Mouse (Mus musculus) left cerebral cortex, postnatal 14 days (tissue): ENCODE results near the gene Scn4a. TPM values are rescaled to one million over a fixed set of nuclear protein-coding genes. Genes with fewer than 3 reads are reported as not detected.

Experiments used
- DNase-seq, 2 experiments: peaks; one replicate each; pipeline ENCODE4 v3.0.0; 2021 to 2022; ENCODE audit warnings: low spot score in 2 of 2, mixed read lengths in 1 of 2
- intact Hi-C: fragments of 180-260 bp; cut with DNase I; formaldehyde crosslinking; loops from one replicate; pipeline ENCODE4 v1.15.1; 2025
- total RNA-seq, 2 experiments: library from RNA; stranded (reverse); gene quantifications; 2 replicates each; pipeline ENCODE4 v1.2.3; 2021

Gene Scn4a
- total RNA-seq, 2 experiments from 2014 or later = 0.06 TPM; not detected in 1

DNA sequence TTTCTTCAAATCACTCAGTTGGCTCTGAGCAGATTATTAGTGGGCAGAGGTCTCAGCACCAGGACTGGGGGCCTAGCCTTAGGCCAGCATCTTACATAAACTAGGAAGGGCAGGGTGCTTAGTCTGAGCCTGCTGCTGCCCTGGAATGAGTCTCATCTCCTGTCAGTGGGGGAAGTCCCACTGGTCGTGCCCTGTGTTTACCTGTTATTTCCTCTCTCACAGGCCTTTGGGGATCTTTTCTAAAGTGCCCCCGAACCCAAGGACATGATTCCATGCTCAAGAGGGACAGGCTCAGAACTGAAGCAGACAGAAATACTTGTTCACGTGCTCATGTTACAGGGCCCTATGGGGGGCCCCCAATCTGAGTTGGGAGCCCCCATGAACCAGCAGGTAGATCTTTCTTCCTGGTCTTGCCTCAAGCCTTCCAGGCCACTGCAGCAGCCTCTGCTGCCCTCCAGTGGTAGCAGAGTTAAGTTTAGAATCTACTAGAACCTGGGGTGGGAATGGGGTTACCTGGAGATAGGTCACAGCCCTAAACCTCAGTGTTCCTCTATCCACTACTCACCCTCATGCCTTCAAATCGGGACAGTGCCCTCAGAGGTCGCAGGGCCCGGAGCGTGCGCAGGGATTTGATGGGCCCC is 27.4 kb downstream of the Scn4a start:
- DNase-seq = peak; percentile 67 to 78
- intact Hi-C loops = loop anchor here (2.0 to 5.0 kb wide), 2 partner anchors 42 to 69 kb away; partner anchors contain the start of genes Ftsj3, Prr29 and Psmc5

DNA sequence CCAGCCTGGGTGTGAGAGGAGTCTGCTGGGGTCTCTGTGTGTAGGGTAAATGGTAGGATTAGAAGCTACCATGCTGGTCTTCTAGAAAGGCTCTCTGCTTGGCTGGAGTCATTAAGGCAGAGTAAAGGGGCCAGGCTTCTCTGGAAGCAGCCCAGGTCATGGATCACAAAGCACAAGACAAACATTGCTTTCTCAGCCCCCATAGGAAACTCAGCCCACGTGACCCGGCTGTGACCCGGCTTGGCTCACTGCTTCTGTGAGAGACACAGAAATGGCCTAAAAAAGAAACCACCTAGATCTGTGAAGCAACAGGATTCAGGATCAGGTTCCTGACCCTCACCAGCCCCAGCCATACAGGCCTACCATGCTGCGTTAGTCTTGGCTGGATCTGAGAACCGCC is 28.2 kb downstream of the Scn4a start:
- no peak for DNase-seq
- intact Hi-C loops = loop anchor here (2.0 to 5.0 kb wide), 2 partner anchors 42 to 68 kb away; partner anchors contain the start of genes Ftsj3, Prr29 and Psmc5

DNA sequence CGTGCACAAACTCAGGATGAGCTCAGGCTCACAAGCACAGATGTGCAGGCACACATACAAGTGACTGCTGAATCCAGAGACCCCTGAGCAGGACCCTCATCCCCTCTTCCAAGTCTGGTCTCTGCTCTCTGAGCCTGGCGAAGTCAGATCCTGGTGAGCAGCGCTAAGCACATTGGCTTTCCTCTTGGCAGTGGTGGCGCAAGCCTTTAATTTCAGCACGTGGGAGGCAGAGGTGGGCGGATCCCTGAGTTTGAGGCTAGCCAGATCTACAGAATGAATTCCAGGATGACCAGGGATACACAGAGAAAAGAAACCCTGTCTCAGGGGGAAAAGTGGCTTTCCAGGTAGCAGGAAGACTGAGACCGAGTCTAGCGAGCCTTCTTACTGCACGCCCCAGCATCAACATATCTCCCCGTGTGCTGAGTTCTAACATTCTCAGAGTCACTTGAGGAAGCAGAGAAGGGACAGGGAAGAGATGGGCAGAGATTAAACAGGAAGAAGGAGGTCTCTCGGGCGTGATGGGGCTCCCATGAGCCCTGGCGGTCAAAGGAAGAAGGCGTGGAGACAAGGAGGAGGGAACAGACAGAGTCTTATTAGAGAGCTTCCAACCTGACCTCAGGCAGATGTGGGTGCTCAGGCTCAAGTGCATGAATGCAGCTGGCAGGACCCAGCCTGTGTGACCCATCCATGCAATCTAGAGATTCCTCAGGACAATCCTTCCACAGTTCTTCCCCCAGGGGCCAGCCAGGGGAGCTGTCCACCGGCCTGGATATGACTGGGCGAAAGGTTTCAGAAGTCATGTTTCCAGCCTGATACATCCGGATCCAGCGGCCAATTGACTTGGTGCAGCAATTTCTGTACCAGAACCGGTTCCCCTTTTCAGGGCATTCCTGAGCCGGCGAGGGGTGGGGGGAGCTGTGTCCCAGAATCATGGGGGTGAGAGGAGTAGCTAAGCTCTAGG is 34.4 kb downstream of the Scn4a start:
- intact Hi-C loops = no loop called here
- peak in 1 of 2 experiments; percentile 33 for DNase-seq

DNA sequence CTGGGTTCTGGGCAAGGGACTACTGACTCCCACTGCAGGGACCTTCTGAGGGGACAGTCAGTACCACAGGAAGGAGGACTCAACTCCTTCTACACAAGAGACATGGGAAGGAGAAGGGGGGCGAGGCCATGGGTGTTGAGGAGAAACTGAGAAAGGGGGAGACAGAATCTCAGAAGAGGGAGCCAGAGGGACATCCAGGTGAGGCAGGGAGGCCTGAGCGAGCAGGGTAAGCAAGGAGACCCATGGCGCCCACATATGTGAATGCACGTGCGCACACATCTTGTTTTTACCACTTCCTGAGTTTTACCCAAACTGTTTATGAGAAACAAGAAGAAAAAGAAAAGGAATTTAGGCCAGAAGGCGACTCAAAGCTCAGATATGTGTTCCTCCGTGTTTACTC is 35.3 kb downstream of the Scn4a start:
- intact Hi-C loops = no loop called here
- DNase-seq = no peak

DNA sequence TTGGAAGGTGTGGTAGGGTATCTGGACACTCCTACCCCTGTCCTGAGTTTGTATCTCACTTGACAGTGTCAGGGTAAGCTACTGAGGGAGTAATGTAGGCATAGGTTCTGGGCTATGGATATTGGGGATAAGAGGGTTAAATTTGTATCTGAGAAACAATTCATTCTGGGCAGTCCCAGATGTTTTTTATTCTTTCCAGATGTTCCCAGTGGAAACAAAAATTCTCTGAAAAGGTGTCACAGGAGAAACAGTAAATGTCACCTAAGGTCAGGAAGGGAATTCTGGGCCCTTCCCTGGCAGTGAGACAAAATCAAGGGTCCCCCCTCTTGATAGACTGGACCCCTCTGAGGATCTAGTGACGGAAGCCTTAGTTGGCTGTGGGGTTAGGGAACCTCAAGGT is 36.7 kb downstream of the Scn4a start:
- no peak for DNase-seq
- intact Hi-C loops = no loop called here

DNA sequence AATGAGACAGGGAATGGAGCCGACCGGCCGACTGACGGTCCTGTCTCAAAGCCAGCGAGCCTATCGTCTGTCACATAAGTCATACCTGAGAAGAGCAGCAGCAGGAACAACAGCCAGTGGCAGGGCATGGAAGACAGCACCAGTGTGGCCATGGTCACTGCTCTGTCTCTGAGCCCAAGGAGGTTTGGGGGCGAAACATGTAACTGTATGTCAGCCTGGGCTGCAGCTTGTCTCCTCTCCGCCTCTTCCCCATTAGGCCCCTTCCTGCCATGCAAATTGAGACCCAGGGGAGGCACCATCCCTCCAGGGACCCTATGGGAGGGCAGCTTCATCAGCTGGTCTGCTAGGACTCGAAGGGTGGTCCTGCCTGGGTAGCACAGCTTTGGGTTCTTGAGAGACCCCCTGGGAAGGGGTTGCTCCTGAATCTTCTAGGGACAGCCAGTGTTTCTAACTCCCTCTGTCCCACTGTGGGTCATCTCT is 38.7 kb downstream of the Scn4a start, which contains the start of gene Cd79b:
Cd79b (minus strand) TSS at position 430 of the 480 bp plus-strand sequence.
- intact Hi-C loops = no loop called here
- no peak for DNase-seq

DNA sequence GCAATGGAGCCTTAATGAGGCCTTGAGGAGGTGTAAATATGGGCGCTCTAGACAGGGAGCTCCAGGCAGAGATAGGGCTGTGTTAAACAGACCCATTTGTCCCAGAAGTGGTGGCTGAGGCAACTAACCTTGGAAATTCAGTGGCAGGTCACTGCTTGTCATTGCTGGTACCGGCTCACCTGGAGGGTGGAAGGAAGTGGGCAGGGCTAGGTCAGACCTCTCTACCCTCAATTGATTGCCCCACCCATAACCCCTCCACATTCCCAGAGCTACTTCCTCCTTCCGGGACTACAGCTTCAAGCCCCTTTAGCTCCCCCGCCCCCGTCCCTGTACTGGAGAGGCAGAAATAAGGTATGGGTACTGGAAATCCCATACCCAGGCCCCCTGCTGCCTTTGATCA is 39.6 kb downstream of the Scn4a start:
- intact Hi-C loops = no loop called here

DNA sequence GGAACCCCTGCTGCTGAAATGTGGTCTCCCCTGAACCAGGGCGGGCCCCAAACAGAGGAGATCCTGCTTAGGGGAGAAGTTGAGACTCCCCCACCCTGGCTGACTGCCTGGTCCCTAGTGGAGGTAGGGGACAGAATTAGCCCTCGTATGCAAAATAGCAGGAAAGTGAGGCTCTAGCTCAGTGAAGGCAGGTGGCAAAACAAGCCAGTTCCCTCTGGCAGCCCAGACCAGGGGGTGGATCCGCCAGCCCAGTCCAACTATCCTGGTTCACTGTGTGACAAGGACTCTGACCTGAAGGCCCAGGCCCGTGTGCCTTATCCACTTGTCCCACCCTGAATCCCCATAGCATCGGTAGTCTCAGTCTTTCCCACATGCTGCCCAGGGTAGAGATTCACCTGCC is 43.0 kb downstream of the Scn4a start:
- DNase-seq = no peak
- intact Hi-C loops = no loop called here

More for the DNA sequence above, 39.6 kb downstream of the Scn4a start:
- no peak for DNase-seq

DNA sequence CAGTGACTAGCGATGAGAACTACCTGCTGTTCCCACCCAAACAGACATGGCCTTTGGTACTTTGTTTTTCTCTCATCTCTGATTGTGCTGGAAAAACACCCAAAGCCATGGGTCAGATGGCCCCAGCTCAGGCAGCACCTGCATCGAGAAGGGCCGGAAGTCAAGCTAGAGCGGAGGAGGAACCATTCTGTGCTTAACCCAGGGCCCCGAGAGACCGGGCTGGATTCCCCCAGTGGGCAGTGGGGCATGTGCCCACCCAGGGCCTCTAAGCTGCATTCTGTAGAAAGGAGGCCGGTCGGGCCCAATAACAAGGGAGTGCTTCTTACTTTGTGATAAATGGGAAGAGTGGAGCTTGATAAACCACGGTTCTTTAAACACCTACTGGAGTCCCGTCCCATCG is 44.9 kb downstream of the Scn4a start:
- no peak for DNase-seq
- intact Hi-C loops = no loop called here

DNA sequence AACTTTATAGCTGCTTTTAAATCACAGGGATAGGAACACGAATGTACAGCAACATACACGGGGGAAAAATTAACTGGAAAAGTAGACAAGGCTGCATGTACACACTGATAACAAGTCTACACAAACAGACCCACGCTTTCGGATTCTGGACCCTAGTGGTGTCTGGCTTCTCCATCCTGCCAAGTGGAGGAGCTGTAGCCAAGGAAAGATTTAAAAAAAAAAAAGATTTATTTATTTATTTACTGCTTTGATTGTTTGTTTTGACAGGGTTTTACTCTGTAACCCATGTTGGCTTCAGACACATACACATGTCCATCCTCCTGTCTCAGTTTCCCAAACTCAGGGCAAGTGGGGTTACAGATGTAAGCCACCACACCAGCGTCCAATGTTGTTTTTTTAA is 45.7 kb downstream of the Scn4a start:
- intact Hi-C loops = no loop called here

DNA sequence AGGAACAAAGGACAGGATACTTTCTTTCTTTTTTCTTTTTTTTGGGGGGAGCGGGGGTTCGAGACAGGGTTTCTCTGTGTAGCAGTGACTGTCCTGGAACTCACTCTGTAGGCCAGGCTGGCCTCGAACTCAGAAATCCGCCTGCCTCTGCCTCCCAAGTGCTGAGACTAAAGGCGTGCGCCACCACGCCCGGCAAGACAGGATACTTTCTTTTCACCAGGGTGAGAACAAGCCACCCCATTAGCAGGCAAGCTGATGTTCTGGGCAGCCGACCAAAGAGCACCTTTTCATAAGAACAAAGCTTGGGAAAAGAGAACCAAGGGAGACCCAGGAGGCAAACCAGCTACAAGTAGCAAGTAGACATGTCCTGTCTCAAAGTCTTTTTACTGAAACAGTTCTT is 46.3 kb downstream of the Scn4a start:
- intact Hi-C loops = no loop called here
- DNase-seq = no peak

More for the DNA sequence above, 45.7 kb downstream of the Scn4a start:
- DNase-seq = no peak

DNA sequence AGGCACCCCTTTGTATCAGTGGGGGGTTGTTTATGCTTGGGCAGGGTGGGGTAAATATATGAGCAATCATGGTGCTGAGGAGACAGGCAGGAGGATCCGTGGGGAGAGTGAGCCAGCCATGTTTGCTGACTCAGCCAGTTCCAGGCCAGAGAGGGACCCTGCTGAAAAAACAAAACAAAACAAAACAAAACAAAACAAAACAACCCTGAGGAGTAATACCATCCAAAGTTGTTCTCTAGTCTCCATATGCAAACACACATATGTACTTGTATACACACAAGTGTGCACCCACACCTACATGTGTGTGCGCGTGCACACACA is 47.1 kb downstream of the Scn4a start:
- intact Hi-C loops = no loop called here

DNA sequence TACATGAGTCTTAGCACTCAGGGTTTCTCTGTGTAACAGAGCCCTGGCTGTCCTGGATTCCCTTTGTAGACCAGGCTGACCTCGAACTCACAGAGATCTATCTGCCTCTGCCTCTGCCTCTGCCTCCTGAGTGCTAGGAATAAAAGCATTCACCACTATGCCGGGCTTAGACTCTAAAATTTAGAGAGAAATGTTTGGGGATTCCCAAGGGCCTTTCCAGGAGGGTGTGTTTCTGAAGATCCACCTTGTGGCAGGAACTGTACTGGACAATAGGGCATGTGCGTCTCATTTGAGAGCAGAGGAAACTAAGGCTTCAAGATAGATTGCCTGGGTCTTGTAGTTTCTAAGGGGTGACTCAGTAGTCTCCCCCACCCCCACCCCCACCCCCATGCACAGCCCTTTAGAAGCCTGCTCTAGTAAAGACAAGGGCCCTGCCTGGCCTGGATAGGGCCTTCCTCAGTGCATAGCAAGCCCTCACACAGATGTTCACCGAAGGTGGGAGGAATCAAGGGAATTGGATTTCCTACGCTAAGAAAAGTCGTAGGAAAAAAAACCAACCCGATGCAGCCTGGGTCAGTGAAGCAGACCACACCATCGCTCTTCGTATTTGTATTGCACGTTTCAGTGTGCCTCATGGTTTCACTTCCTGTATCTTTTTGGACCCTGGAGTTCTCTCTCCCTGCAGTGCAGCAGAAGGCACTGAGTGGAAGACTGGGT is 47.6 kb downstream of the Scn4a start:
- intact Hi-C loops = no loop called here
- DNase-seq = no peak

More for the DNA sequence above, 47.1 kb downstream of the Scn4a start:
- DNase-seq = no peak

DNA sequence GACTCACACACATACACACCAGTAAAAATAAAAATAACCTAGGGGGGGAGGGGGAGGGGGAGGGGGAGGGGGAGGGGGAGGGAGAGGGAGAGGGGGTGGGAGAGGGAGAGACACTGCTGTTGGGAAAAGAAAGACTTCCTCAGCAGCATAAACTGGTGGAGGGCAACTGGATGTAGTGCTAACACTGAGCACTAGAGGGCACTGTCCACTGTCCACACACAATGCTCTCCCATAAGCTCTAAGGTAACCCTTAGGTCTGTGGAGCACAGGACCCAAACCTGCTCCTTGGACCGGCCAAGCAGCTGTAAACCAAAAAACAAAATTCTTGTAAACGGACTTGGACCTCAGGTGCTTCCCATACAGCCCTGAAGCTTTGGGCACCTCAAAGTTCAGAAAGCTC is 50.5 kb downstream of the Scn4a start:
- DNase-seq = peak; percentile 31 to 47
- intact Hi-C loops = no loop called here

DNA sequence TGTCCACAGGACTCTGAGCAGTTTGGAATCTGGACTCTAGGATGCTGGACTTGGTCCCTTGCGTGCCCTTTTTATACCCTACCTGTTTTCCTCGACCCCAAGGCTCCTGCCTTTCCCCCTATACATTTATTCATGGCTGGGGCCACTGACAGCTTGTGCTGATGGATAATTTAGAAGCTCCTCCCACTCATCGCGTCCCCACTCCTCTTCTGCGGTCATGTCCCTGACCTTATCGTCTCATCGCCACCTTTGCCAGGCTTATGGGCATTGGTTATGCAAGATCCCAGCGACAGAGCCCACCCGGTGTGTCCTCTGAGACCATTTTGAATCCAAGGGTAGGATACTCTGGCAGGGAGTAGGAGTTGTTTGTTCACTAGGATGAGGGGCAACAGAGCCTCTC is 51.3 kb downstream of the Scn4a start, which contains the start of gene Gh:
Gh (minus strand) TSS at position 101 of the 400 bp plus-strand sequence.
- intact Hi-C loops = no loop called here
- DNase-seq = no peak

DNA sequence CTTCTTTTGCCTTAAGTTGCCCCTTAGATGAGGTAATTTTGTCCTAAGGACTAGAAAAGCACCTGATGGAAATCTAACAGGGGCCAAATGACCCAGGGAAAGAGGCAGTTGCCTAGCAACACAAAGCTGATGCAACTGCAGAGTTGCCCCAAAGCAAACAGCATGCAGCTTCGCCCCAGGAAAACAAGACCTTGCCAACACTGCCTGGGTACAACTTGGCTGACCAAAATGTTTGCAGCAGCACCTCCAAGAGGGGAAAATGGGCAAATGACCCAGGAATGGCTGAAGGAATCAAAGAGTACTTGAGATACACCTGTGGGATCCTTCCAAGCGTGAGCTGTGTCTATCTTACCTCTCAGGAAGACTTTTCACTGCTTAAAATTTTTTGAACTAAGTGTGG is 61.2 kb downstream of the Scn4a start:
- DNase-seq = peak in 1 of 2 experiments; percentile 26
- intact Hi-C loops = no loop called here

DNA sequence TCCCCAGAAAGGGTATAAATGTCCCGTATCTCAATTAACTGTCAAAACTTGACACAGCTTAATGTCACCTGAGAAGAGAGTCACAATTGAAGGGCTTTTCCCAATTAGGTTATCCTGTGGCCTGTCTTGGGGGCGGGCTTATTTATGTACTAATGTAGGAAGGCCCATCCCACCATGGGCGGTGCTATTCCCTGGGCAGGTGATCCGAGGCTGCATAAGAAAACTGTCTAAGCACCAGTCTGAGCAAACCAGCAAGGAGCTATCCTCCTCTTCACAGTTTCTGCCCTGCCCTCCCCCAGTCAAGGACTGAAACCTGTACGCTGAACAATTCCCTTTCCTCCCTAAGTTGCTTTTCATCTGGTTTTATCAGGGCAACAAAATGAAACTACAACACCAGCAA is 62.7 kb downstream of the Scn4a start:
- intact Hi-C loops = no loop called here
- no peak for DNase-seq

DNA sequence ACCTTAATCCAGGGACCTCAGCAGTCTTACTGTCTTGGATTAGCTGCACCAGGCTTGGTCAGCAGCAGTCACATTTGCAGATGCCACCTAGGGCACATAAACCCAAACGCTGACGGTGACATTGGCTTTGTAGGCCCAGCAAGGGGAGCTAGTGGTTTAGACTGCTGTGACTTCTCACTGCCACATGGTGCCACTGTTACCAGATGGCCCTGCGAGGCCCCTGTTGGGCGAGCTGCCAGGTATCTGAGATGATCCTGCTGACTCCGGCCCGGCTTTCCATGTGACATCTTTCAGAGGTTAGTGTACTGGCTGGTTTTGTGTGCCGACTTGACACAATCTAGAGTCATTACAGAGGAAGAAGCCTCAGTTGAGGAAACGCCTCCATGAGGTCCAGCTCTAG is 63.7 kb downstream of the Scn4a start:
- no peak for DNase-seq
- intact Hi-C loops = no loop called here

DNA sequence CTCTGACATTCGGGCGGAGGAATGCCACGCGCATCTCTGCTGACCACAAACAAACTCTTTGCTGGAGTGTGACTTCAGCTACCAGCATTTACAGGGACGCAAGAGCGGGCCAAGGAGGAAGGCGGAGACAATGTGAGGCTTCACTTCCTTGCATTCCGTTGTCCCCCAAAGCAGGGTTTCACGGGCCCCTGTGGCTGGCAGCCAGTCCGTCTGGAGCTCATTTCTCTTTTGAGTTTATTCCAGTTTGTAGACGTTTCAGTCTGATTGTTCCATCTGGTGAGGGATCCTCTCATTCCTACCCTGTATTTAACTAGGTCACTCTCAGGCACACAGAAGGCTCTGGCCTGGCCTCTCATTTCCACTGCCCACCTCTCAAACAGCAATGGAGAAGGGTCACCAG is 66.1 kb downstream of the Scn4a start:
- no peak for DNase-seq
- intact Hi-C loops = no loop called here

DNA sequence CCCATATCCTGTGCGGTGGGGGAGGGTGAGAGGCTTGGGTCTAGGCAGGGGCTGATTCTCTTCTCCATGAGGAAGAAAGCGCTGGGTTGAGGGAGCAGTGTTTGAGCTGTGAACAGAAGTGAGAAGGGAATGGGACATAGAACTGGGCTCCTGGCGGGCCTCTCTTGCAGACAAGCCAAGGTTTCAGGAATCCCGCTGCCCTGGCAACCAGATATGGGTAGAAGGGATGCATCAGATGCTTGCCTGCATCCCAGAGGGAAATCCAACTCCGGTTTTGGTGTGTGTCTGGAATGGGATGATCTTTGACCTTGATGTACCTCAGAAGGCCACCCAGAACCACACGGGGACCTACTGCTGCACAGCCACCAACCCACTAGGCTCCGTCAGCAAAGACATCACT is 66.9 kb downstream of the Scn4a start:
- DNase-seq = no peak
- intact Hi-C loops = no loop called here
